Mouse (Mus musculus) lung, adult 2 months (tissue): ENCODE results near the gene Ppp1r14d. TPM values are rescaled to one million over a fixed set of nuclear protein-coding genes. Genes with fewer than 3 reads are reported as not detected.

Experiments used
- DNase-seq: peaks from one replicate; pipeline ENCODE4 v3.0.0; 2022
- H3K4me1 ChIP-seq: fragments of 200-500 bp; 2 replicates; pipeline ENCODE4 v1.6.1; 2011; ENCODE audit warnings: low read length; ENCODE audit not compliant: control insufficient read depth, insufficient read depth
- H3K4me3 ChIP-seq: fragments of 200-500 bp; replicated peaks from 2 replicates; pipeline ENCODE3; 2011; ENCODE audit warnings: low read depth, mild to moderate bottlenecking, control low read depth, low read length; ENCODE audit errors: extremely low read depth
- CTCF ChIP-seq: fragments of 200-500 bp; IDR thresholded peaks from 2 replicates; pipeline ENCODE4 v1.5.1; 2011; ENCODE audit warnings: mild to moderate bottlenecking, low read length, control low read depth; ENCODE audit not compliant: insufficient read depth
- POLR2A ChIP-seq: fragments of 200-500 bp; IDR thresholded peaks from 2 replicates; pipeline ENCODE4 v1.6.1; 2011; ENCODE audit warnings: low read depth, mild to moderate bottlenecking, control low read depth, low read length, borderline replicate concordance; ENCODE audit errors: extremely low read depth
- WGBS: fragments of 180-500 bp; shearing (Covaris S2); methylation state at CpG from one replicate; pipeline ENCODE4 v1.1.7; 2018; 5-methylcytosine and 5-hydroxymethylcytosine counted together
- polyA plus RNA-seq: library from polyadenylated mRNA; depleted of rRNA; stranded (reverse); fragments of >200 nt; gene quantifications from 2 replicates; pipeline ENCODE4 v1.2.3, GENCODE M21; 2012; rRNA removed

Gene Ppp1r14d
- polyA plus RNA-seq, result 1.1 and 1.9 TPM in 2 replicates

- H3K4me1 ChIP-seq, result no peaks in the 10 kb centered on the region
- 69% methylated on average over 6 of the region's 6 CpGs for WGBS
These were observed at the start of gene Ppp1r14d for GRCm38 (mm10) chr2:119229775-119230704. TSS of gene Ppp1r14d (minus strand) at chr2:119229906.

GRCm38 (mm10) chr2:119277810-119278209 is 48.1 kb upstream of the Ppp1r14d start:
- Histone ChIP-seq H3K4me1 (no peaks in the 10 kb centered on the region), H3K4me3 (no peak overlapping the region)
- no peak for DNase-seq
- 90% methylated on average over 23 of the region's 23 CpGs for WGBS
- TF ChIP-seq CTCF (no peak), POLR2A (no peak)

More at GRCm38 (mm10) chr2:119229775-119230704, at the start of gene Ppp1r14d:
- H3K4me3 ChIP-seq, result no peak within 1 kb of the TSS
- TF ChIP-seq POLR2A (no peak), CTCF (no peak)
- no peak for DNase-seq

GRCm38 (mm10) chr2:119276926-119277325 is 47.2 kb upstream of the Ppp1r14d start:
- Histone ChIP-seq H3K4me3 (no peak overlapping the region), H3K4me1 (no peaks in the 10 kb centered on the region)
- TF ChIP-seq POLR2A, result no peak
- no peak for TF ChIP-seq CTCF
- 74% methylated on average over 7 of the region's 7 CpGs for WGBS
- no peak for DNase-seq

GRCm38 (mm10) chr2:119274126-119274525 is 44.4 kb upstream of the Ppp1r14d start:
- Histone ChIP-seq H3K4me1 (no peaks in the 10 kb centered on the region), H3K4me3 (no peak overlapping the region)
- 86% methylated on average over 1 of the region's 1 CpGs for WGBS
- no peak for TF ChIP-seq CTCF
- TF ChIP-seq POLR2A, result no peak
- DNase-seq, result no peak

DNA sequence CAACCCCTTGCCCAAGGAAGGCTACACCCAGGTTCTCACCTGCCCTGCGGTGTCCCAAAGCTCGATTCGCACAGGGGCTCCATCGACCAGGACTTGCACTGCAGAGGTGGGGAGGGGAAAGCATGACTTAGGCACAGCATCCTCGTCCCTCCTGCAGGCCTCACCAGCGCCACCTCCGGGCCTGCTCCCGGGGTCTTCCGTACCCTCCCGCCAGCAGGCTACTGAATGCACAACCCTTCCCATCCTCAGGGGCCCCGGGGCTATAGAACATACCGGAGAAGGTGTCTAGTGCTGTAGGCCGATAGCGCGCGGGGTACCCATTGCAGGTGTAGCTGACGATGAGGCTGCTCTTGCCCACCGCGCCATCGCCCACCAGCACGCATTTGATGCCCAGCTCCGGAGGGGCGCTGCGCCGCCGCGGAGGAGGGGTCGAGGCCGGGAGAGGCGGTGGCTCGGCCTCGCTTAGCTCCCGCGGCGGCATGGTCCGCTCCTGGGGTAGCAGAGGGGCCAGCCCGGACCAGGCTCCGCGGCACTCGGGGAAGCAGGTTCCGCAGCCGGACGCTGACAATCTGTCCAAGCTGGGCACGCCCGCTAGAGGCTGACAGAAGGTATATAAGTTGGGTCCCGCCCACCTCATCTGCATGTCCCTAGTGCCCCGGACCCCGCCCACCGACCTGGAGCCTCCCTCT is 41.1 kb upstream of the Ppp1r14d start, which contains the start of gene Rhov:
Gene Rhov (minus strand): TSS at position 630 of the 689 bp plus-strand sequence.
- peak; percentile 55 for DNase-seq
- H3K4me3 ChIP-seq, result peak within 1 kb of the TSS; percentile 17
- 2% methylated on average over 46 of the region's 49 CpGs for WGBS
- no peaks in the 10 kb centered on the region for H3K4me1 ChIP-seq
- TF ChIP-seq POLR2A, result no peak; the same call in 1 of the 2 replicates
- no peak for TF ChIP-seq CTCF

- no peaks in the 10 kb centered on the region for H3K4me1 ChIP-seq
- no peak for TF ChIP-seq CTCF
- TF ChIP-seq POLR2A, result no peak
- no peak overlapping the region for H3K4me3 ChIP-seq
- DNase-seq, result no peak
- 72% methylated on average over 9 of the region's 9 CpGs for WGBS
These were observed 40.6 kb upstream of the Ppp1r14d start for GRCm38 (mm10) chr2:119270286-119270642.

GRCm38 (mm10) chr2:119263813-119264212 is 34.1 kb upstream of the Ppp1r14d start:
- H3K4me1 ChIP-seq, result no peaks in the 10 kb centered on the region; the same call in none of the 2 replicates
- 66% methylated on average over 5 of the region's 5 CpGs for WGBS

DNA sequence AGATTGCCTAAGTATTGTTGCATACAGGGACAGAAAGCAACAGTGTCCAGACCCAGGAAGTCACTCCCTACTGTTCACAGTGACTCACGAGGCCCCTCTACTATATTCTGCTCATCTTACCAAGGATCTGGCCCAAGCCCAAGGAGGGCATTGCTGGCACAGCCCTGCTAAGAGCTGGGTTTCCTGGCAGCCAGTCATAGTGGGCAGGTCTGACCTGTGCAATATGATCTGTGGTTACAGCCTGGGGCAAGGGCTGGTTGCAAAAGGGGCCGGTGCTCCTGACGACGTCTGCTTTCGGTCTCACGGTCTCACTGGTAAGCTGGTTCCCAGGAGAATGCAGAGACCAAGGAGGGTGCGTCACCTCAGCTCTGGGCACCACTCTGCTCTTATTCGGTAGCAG is 33.3 kb upstream of the Ppp1r14d start:
- peak; percentile 70 for DNase-seq
- Histone ChIP-seq H3K4me1 (no peaks in the 10 kb centered on the region; the same call in none of the 2 replicates), H3K4me3 (no peak overlapping the region)
- peak; percentile 18; the same call in 1 of the 2 replicates for TF ChIP-seq POLR2A
- no peak for TF ChIP-seq CTCF
- WGBS, result 17% methylated on average over 8 of the region's 8 CpGs

More at GRCm38 (mm10) chr2:119263813-119264212, 34.1 kb upstream of the Ppp1r14d start:
- no peak for DNase-seq
- H3K4me3 ChIP-seq, result no peak overlapping the region
- TF ChIP-seq POLR2A (no peak), CTCF (no peak)

DNA sequence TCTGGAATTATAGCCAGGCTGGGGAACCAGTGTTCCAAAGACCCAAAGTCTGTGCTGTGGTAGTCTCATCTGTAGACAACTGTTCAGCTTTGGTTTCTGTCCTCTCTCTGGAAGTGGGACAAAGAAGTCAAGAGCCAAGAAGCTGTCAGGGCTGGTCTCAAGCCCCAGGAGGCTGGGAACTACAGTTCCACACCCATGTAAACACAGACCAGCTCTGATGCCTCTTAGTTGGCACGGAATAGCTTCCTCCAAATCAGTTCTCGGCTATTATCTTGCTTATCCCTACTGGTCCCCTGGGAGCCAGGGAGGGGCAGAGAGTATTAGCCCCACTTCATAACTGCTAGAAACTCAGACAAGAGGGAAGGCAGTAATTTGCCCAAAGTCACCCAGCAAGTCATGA is 31.6 kb upstream of the Ppp1r14d start:
- no peak for DNase-seq
- TF ChIP-seq CTCF, result no peak
- TF ChIP-seq POLR2A, result no peak
- no peaks in the 10 kb centered on the region; the same call in none of the 2 replicates for H3K4me1 ChIP-seq
- H3K4me3 ChIP-seq, result no peak overlapping the region
- WGBS, result 19% methylated on average over 2 of the region's 2 CpGs
